In the genomic region with DNA sequence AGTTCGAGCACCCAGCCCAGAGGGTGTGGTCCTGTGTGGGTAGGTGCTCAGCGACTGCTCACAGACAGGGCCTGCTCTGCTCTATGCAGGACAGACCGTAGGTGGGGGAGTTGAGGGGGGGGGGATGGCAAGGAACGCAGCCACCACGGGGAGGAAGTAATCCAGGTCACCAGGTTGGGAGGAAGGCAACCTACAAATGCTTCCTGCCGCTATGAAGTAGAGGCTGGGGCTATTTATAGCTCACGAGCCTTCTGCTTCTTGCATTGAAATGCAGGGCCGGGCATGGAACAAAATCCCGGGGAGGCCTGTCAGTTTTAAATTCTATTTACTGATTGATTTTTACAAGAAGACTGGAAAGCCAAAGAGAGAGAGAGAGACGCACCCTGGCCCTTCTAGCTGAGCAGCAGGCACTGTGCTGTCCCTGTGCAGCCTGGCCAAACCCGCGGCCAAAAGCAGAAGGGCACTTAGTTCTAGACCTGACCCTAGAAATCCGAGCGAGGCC, we compare ENCODE assay signal across 17 mouse cellular contexts. TPM values are rescaled to one million over a fixed set of nuclear protein-coding genes. Genes with fewer than 3 reads are reported as not detected.
DNase-seq lines count a peak whose midpoint lies in the region; ATAC-seq lines count a peak whose summit lies in the region.
"Had no signal": no experiment of that assay in that cellular context is flagged by ENCODE, and none has a peak within 500 bp of the region (broad histone marks: within the 10 kb centered on the region; RNA-seq: fewer than 3 reads in every experiment).

No protein-coding gene starts in this region.

- H3K4me3 ChIP-seq in hindbrain, embryonic 13.5 days, result no peak overlapping the region
- H3K4me3 ChIP-seq in hindbrain, embryonic 12.5 days, result no peak overlapping the region
- no peak overlapping the region for H3K4me3 ChIP-seq in hindbrain, embryonic 14.5 days (replicated peaks; ENCODE audit: low read length)
- H3K4me3 ChIP-seq: kidney, embryonic 15.5 days; limb, embryonic 13.5 days had no signal

- 50% methylated on average over 14 of the region's 14 CpGs for WGBS in hindbrain, embryonic 13.5 days
- 53% methylated on average over 14 of the region's 14 CpGs for WGBS in hindbrain, embryonic 12.5 days
- WGBS in hindbrain, embryonic 14.5 days, result 47% methylated on average over 14 of the region's 14 CpGs

- H3K4me1 ChIP-seq in hindbrain, embryonic 13.5 days (replicated peaks), result peaks cover 22% of the 10 kb centered on the region
- H3K4me1 ChIP-seq in hindbrain, embryonic 12.5 days, result peaks cover 8% of the 10 kb centered on the region; the same call in 1 of the 2 replicates
- no peaks in the 10 kb centered on the region for H3K4me1 ChIP-seq in hindbrain, embryonic 14.5 days (replicated peaks; ENCODE audit: control insufficient read depth, insufficient read depth, low read length)

- no peaks in the 10 kb centered on the region for H3K9me3 ChIP-seq in hindbrain, embryonic 13.5 days
- no peaks in the 10 kb centered on the region for H3K9me3 ChIP-seq in hindbrain, embryonic 12.5 days (replicated peaks)
- H3K9me3 ChIP-seq in hindbrain, embryonic 14.5 days (ENCODE audit: control insufficient read depth, low read length), result no peaks in the 10 kb centered on the region
- H3K9me3 ChIP-seq: kidney, embryonic 15.5 days; limb, embryonic 13.5 days had no signal

- peak overlapping the region; percentile 39; the same call in 1 of the 2 replicates for H3K9ac ChIP-seq in hindbrain, embryonic 13.5 days
- no peak overlapping the region for H3K9ac ChIP-seq in hindbrain, embryonic 12.5 days
- H3K9ac ChIP-seq in hindbrain, embryonic 14.5 days, result no peak overlapping the region
- H3K9ac ChIP-seq: kidney, embryonic 15.5 days; limb, embryonic 13.5 days had no signal

- no peaks in the 10 kb centered on the region for H3K27me3 ChIP-seq in hindbrain, embryonic 13.5 days
- H3K27me3 ChIP-seq in hindbrain, embryonic 12.5 days, result no peaks in the 10 kb centered on the region
- H3K27me3 ChIP-seq in hindbrain, embryonic 14.5 days (ENCODE audit: control insufficient read depth, insufficient read depth, low read length), result no peaks in the 10 kb centered on the region
- H3K27me3 ChIP-seq: kidney, embryonic 15.5 days had no signal

- peak; percentile 52 for DNase-seq in cerebellum, adult 11 months
- no peak for DNase-seq in cerebellum, postnatal 4 days (ENCODE audit: low spot score in 2 of 2)
- peak; percentile 36 for DNase-seq in R1 (ENCODE audit: low read depth, low spot score)
- no peak for DNase-seq in hindbrain, embryonic 14.5 days (ENCODE audit: low spot score)
- DNase-seq in right cerebral cortex, postnatal 25 days, result no peak
- no peak for DNase-seq in layer of hippocampus, adult 8-10 months (ENCODE audit: low spot score in 2 of 2)
- DNase-seq: adrenal gland, postnatal 36 days; heart, postnatal 36 days; lung, adult 2 months; right cerebral cortex, adult 18-20 months had no signal

- no peak for ATAC-seq in hindbrain, embryonic 13.5 days (ENCODE audit: low FRiP score)
- ATAC-seq in hindbrain, embryonic 12.5 days (ENCODE audit: low FRiP score), result no peak
- no peak for ATAC-seq in hindbrain, embryonic 14.5 days (ENCODE audit: low FRiP score)

- H3K4me2 ChIP-seq in hindbrain, embryonic 13.5 days, result no peak overlapping the region
- no peak overlapping the region for H3K4me2 ChIP-seq in hindbrain, embryonic 12.5 days (replicated peaks)
- H3K4me2 ChIP-seq in hindbrain, embryonic 14.5 days (replicated peaks), result no peak overlapping the region
- H3K4me2 ChIP-seq: kidney, embryonic 15.5 days; limb, embryonic 13.5 days had no signal

- H3K36me3 ChIP-seq in hindbrain, embryonic 13.5 days, result 0 out of 2 replicates have a peak, but pooled peaks cover 2% of the 10 kb centered on the region
- no peaks in the 10 kb centered on the region for H3K36me3 ChIP-seq in hindbrain, embryonic 12.5 days
- no peaks in the 10 kb centered on the region for H3K36me3 ChIP-seq in hindbrain, embryonic 14.5 days (replicated peaks; ENCODE audit: control insufficient read depth, insufficient read depth)
- H3K36me3 ChIP-seq: kidney, embryonic 15.5 days; limb, embryonic 13.5 days had no signal

- peak overlapping the region; percentile 13; the same call in 1 of the 2 replicates for H3K27ac ChIP-seq in hindbrain, embryonic 13.5 days
- H3K27ac ChIP-seq in hindbrain, embryonic 12.5 days, result no peak overlapping the region
- 0 out of 2 replicates have a peak overlapping the region, but pooled peaks have one; percentile 0 for H3K27ac ChIP-seq in hindbrain, embryonic 14.5 days
- H3K27ac ChIP-seq: kidney, embryonic 15.5 days; limb, embryonic 13.5 days had no signal

RNA-seq across cellular contexts. Expression of a gene that starts 18.5 kb away (rescaled TPM):
- polyA plus RNA-seq in hindbrain, embryonic 13.5 days (2015; fragmentation: Nextera tagmentation; extraction: Ambion mirVana), result 9.7 TPM in 2 replicates
- 5.6 TPM in 2 replicates for polyA plus RNA-seq in hindbrain, embryonic 12.5 days (2016; fragmentation: Nextera tagmentation; extraction: Ambion mirVana)
- polyA plus RNA-seq in hindbrain, embryonic 14.5 days (2014; fragmentation: Nextera tagmentation; extraction: Ambion mirVana), result 7.1 and 8.9 TPM in 2 replicates
- total RNA-seq in layer of hippocampus, adult 8-10 months (2022), result 10 to 100 TPM; 34.0 to 50.8 (median 41.7) TPM

RNA-seq across cellular contexts. Expression of a gene that starts 46.5 kb away (rescaled TPM):
- not detected in 2 replicates for polyA plus RNA-seq in hindbrain, embryonic 13.5 days (2015; fragmentation: Nextera tagmentation; extraction: Ambion mirVana)
- polyA plus RNA-seq in hindbrain, embryonic 12.5 days (2016; fragmentation: Nextera tagmentation; extraction: Ambion mirVana), result not detected in 2 replicates
- 0.29 TPM in 1 of 2 replicates, not detected in the other for polyA plus RNA-seq in hindbrain, embryonic 14.5 days (2014; fragmentation: Nextera tagmentation; extraction: Ambion mirVana)
- not detected for total RNA-seq in layer of hippocampus, adult 8-10 months (2022)
- total RNA-seq: adrenal gland, postnatal 36 days; heart, postnatal 36 days; layer of hippocampus, postnatal 25 days; megakaryocyte progenitor cell, adult 5-6 weeks had no signal
- polyA plus RNA-seq: kidney, embryonic 15.5 days; limb, embryonic 13.5 days; lung, adult 2 months; stomach, embryonic 14.5 days had no signal

Comparison
In these comparisons a context has a peak if more than half of its experiments do, and no peak if none do; other contexts are left out.
1. DNase-seq: peak in cerebellum, adult 11 months (single experiment) and R1 (single experiment); none in cerebellum, postnatal 4 days (0 of 2), hindbrain, embryonic 14.5 days (single experiment), right cerebral cortex, postnatal 25 days (single experiment) and layer of hippocampus, adult 8-10 months (0 of 2).